Comparison of ENCODE assay signal across 1 mouse cellular context in the genomic region with DNA sequence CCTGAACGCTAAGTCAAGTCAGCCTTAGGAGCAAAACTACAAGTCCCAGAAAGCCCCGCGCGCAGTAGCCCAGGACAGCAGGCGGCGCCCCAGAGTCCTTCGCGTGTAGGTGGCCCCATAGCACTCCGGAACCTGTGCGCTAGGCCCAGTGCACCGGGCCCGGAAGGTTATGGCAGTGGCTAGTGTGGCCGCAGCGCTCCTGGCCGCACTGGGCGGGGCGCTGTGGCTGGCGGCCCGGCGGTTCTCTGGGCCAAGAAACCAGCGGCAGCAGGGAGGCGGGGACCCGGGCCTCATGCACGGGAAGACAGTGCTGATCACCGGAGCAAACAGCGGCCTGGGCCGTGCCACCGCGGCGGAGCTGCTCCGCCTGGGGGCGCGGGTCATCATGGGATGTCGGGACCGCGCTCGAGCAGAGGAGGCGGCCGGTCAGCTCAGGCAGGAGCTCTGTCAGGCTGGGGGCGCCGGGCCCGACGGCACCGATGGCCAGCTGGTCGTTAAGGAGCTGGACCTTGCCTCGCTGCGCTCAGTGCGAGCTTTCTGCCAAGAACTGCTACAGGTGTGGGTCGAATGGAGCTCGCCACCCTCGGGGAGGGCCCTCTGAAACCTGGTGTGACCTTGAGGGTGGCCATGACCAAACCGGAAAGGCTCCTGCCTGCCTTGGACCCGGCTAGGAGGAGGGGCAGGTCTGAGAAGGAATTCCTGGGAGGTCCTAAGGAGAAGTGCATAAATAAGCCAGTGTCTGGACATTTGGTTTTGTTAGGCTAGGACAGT.
TF ChIP-seq lines count a peak whose summit lies in the region.

A gene (plus strand): TSS at position 102 of the 771 bp plus-strand sequence.

TF ChIP-seq in CH12.LX, 34 proteins besides CTCF, POLR2A, EP300 and RAD21 (continued from another document):
- TF ChIP-seq TBP (conservative IDR thresholded peaks at IDR 0.05; ENCODE audit: low read depth, low read length) (0 out of 2 replicates have a peak, but pooled peaks have one; percentile 44), PAX5 (IDR thresholded peaks at IDR 0.05; ENCODE audit: low read length) (no peak), ETS1 (conservative IDR thresholded peaks at IDR 0.05; ENCODE audit: low read depth, low read length) (no peak), NRF1 (IDR thresholded peaks at IDR 0.05; ENCODE audit: low read depth, low read length) (peak; percentile 58), SIN3A (IDR thresholded peaks at IDR 0.05; ENCODE audit: low read length) (peak; percentile 86), ZC3H11A (IDR thresholded peaks at IDR 0.05; ENCODE audit: low read depth, low read length) (no peak), JUN (IDR thresholded peaks at IDR 0.05; ENCODE audit: insufficient read depth, low read depth, low read length) (no peak), IRF4 (IDR thresholded peaks at IDR 0.05; ENCODE audit: low read depth, low read length) (peak; percentile 51; the same call in 1 of the 2 replicates), HCFC1 (IDR thresholded peaks at IDR 0.05; ENCODE audit: low read depth, low read length) (peak; percentile 97), USF1 (IDR thresholded peaks at IDR 0.05; ENCODE audit: low read depth, low read length) (no peak), MAZ (IDR thresholded peaks at IDR 0.05; ENCODE audit: low read depth, low read length) (no peak), MYC (IDR thresholded peaks at IDR 0.05; ENCODE audit: low read depth, low read length) (0 out of 2 replicates have a peak, but pooled peaks have one; percentile 12), SMC3 (IDR thresholded peaks at IDR 0.05; ENCODE audit: low read depth, low read length) (no peak), MAFK (IDR thresholded peaks at IDR 0.05; ENCODE audit: insufficient replicate concordance, low read length) (no peak), JUND (conservative IDR thresholded peaks at IDR 0.05; ENCODE audit: low read depth, low read length) (no peak), POLR2AphosphoS2 (IDR thresholded peaks at IDR 0.05; ENCODE audit: low read depth, low read length) (peak; percentile 42; the same call in 1 of the 2 replicates), MEF2A (IDR thresholded peaks at IDR 0.05; ENCODE audit: borderline replicate concordance, low read depth, low read length) (0 out of 2 replicates have a peak, but pooled peaks have one; percentile 43), E2F4 (IDR thresholded peaks at IDR 0.05; ENCODE audit: insufficient replicate concordance, low read depth, low read length) (no peak), ZKSCAN1 (IDR thresholded peaks at IDR 0.05; ENCODE audit: borderline replicate concordance, low read depth, low read length) (no peak), MXI1 (IDR thresholded peaks at IDR 0.05; ENCODE audit: low read depth, low read length) (peak; percentile 77), GABPA (IDR thresholded peaks at IDR 0.05; ENCODE audit: insufficient replicate concordance, low read depth, low read length) (peak; percentile 30; the same call in 1 of the 2 replicates), UBTF (IDR thresholded peaks at IDR 0.05; ENCODE audit: low read depth, low read length) (peak; percentile 96), KAT2A (IDR thresholded peaks at IDR 0.05; ENCODE audit: insufficient replicate concordance, low read length) (peak; percentile 94; the same call in 1 of the 2 replicates), CHD2 (IDR thresholded peaks at IDR 0.05; ENCODE audit: low read length) (peak; percentile 41; the same call in 1 of the 2 replicates), BHLHE40 (IDR thresholded peaks at IDR 0.05; ENCODE audit: low read depth, low read length) (peak; percentile 19; the same call in 1 of the 2 replicates), TCF12 (IDR thresholded peaks at IDR 0.05; ENCODE audit: low read depth, low read length) (peak; percentile 76), ZNF384 (IDR thresholded peaks at IDR 0.05; ENCODE audit: low read depth, low read length) (no peak), ELF1 (IDR thresholded peaks at IDR 0.05; ENCODE audit: low read depth, low read length) (peak; percentile 93), USF2 (conservative IDR thresholded peaks at IDR 0.05; ENCODE audit: low read depth, low read length) (no peak), ZMIZ1 (IDR thresholded peaks at IDR 0.05; ENCODE audit: low read depth, low read length) (peak; percentile 75), MAX (IDR thresholded peaks at IDR 0.05; ENCODE audit: low read length) (no peak; the same call in 1 of the 2 replicates), RCOR1 (conservative IDR thresholded peaks at IDR 0.05; ENCODE audit: low read depth, low read length) (no peak)
